Mouse (Mus musculus): ENCODE results near the gene Grik4. TPM values are rescaled to one million over a fixed set of nuclear protein-coding genes. Genes with fewer than 3 reads are reported as not detected.

Gene Grik4
- polyA plus RNA-seq, 1 experiment from 2014 or later: 2.5 TPM

- H3K9me3 ChIP-seq (ENCODE audit: control insufficient read depth, low read length): no peaks in the 10 kb centered on the region
- 94% methylated on average over 5 of the region's 5 CpGs for WGBS
- H3K36me3 ChIP-seq (ENCODE audit: control insufficient read depth, insufficient read depth, low read length): no peaks in the 10 kb centered on the region
- H3K27ac ChIP-seq (ENCODE audit: low read depth, low read length): no peak overlapping the region
- ATAC-seq (ENCODE audit: insufficient read depth, low FRiP score, low TSS enrichment) (no peak), DNase-seq (ENCODE audit: low spot score) (no peak)
- H3K9ac ChIP-seq (ENCODE audit: low read length): no peak overlapping the region
- peaks cover 12% of the 10 kb centered on the region; the same call in 1 of the 2 replicates for H3K4me1 ChIP-seq (ENCODE audit: control insufficient read depth, insufficient read depth, low read length)
- H3K4me3 ChIP-seq (ENCODE audit: low read depth, low read length): no peak overlapping the region
- no peak overlapping the region for H3K4me2 ChIP-seq (ENCODE audit: low read depth)
- no peaks in the 10 kb centered on the region for H3K27me3 ChIP-seq (ENCODE audit: control insufficient read depth, insufficient read depth, low read length)
Observed at GRCm38 (mm10) chr9:42468360-42468759, 475.9 kb downstream of the Grik4 start.

Small RNA genes within 50 kb of the gene (microRNA-seq; reads per million reads assigned to microRNA genes)
- gene Gm27509: not detected

Other genes starting within 250 kb of the Grik4 start
- gene Arhgef12, start 162.7 kb upstream of the Grik4 start, polyA plus RNA-seq (2014; fragmentation: Nextera tagmentation; extraction: Ambion mirVana): 10.3 and 12.3 TPM in 2 replicates
- 16.2 and 17.8 TPM in 2 replicates for gene Tmem136, start 172.1 kb upstream of the Grik4 start, polyA plus RNA-seq (2014; fragmentation: Nextera tagmentation; extraction: Ambion mirVana)